Mouse (Mus musculus): Measurements from ENCODE around the gene Alpi.

DNA sequence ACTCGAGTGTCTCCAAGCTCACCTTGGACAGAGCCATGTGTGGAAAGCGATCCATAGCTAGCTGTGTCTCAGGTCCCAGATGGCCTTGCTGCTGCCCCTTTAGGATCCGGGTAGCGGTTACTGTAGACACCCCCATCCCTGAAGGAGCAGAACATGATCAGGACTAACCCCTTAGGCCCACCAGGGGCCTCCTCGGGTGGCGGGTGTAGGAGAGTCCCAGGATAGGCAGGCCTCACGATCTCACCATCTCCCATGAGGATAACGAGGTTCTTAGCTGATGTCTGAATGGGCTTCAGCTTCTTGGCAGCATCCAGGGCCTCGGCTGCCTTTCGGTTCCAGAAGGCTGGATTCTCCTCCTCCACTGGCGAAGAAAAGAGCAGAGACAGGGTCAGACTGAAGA is 12.2 kb downstream of the Alpi start:
- TF ChIP-seq CTCF (IDR thresholded peaks at IDR 0.05; ENCODE audit: low read depth) (no peak), EP300 (IDR thresholded peaks at IDR 0.05; ENCODE audit: low read depth) (no peak)
